Mouse (Mus musculus) NIH3T3 (cell line): ENCODE measurements around the gene Ssr4.
A peak's percentile ranks its signal among the peaks of the same experiment; 100 is the strongest.
"Not testable (repeated sequence)": the region's sequence is repeated elsewhere in the genome, so short reads cannot be mapped to it uniquely, and the experiment has no call there.

Experiments
- DNase-seq: peaks from one replicate; pipeline ENCODE4 v3.0.0-alpha.2; 2012; ENCODE audit warnings: low read depth

Ssr4 gene

GRCm38 (mm10) chrX:73786364-73787224, at the start of gene Ssr4, which contains the start of gene Idh3g:
TSS of gene Ssr4 (plus strand) at chrX:73787028.
TSS of gene Idh3g (minus strand) at chrX:73786897.
- DNase-seq: peak; percentile 96

DNA sequence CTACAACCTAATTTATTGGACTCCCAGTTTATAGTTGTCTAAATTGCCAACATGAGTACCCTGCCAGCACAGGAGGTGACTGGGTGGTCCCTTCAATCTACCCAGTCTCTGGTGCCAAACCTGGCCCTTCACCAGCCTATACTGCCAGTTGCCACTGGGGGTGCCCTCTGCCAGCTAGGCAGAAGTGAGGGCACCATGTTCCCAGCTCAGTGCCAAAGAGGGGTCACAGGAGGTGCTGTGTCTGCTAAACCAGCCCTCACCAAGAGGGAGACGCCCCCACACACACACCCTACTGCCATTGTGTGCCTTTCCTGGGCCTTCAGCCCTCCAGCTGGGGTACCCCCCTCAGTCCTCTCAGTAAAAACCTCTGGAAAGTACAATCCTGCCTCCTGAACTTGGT, 48.7 kb upstream of the Ssr4 start:
- no peak for DNase-seq

- no peak for DNase-seq
Measured at GRCm38 (mm10) chrX:73739151-73739550, 47.7 kb upstream of the Ssr4 start.

DNA sequence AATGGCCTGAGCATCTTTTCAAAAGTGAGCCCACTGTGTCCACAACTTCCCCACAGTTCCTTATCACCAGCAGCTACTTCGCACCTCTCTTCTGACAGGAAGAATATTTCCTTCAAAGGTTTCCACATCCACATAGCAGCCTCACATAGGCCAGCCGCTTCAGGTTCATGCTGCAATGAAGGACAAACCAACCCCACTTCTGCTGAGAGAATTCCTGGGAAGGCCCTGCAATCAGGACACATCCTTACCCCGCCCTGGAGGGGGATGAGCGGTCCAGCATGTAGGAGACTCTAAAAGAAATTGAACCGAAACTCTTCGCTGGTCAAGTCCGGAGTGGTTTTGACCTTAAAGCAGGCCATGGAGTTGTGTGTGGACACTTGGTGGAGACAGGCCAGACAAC, 47.0 kb upstream of the Ssr4 start:
- DNase-seq: not testable (repeated sequence)

- no peak for DNase-seq
Measured at GRCm38 (mm10) chrX:73744774-73745481, 41.9 kb upstream of the Ssr4 start.

DNA sequence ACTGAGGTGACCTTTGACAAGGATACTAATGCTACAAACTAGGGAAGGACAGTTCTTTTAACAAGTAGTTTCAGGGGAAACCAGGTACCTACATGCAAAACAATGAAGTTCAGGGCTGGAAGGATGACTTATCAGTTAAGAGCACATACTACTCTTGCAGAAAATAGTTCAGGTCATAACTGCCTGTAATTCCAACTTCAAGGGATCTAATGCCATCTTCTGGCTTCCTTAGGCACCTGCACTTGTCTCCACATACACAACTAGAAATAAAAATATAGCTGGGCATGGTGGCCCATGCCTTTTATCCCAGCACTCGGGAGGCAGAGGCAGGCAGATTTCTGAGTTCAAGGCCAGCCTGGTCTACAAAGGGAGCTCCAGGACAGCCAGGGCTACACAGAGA, 37.9 kb upstream of the Ssr4 start:
- DNase-seq: no peak

DNA sequence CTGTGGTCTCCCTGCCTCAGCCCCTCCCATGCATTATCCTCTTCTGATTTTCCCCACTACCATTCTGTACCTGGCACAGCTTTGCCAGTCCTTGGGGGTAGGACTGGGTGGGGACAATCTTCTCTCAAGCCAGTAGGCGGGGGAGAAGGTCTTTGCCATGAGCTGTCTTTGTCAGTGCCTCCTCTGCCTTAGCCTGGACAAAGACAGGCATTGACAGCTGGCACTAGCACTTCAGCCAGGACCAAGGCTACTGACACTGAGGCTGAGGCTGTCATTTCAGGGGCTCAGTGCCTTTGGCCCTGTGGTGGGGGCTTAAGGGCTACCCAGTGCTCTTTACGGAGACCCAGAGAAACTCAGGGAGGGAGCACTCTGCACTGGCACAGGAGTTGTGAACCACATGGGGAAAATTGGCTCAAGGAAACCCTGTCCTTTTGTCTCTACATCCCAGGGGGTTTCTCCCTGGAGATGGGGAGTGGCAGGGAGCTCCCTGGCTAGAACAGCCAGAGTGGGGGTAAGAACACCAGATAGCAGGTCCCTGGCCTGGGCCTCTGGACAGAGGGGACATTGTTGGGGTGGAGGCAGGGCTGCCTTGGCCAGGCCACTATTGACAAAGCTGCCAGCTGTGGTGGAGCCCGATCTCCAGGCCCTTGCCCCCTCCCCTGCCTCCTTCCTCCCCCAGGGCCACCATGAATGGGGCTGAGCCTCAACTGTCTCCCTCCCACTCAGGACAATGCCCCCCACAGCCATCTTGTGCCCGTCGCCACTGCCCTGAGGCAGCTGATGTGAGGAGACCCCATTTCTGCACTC, 30.3 kb upstream of the Ssr4 start, which contains the start of gene Plxnb3:
Plxnb3 (plus strand) TSS at position 757 of the 807 bp plus-strand sequence.
- no peak for DNase-seq

- no peak for DNase-seq
Measured at GRCm38 (mm10) chrX:73758611-73759290, 28.1 kb upstream of the Ssr4 start.

- no peak for DNase-seq
Measured at GRCm38 (mm10) chrX:73765311-73765710, 21.5 kb upstream of the Ssr4 start.

- no peak for DNase-seq
Measured at GRCm38 (mm10) chrX:73767267-73767666, 19.6 kb upstream of the Ssr4 start.

DNA sequence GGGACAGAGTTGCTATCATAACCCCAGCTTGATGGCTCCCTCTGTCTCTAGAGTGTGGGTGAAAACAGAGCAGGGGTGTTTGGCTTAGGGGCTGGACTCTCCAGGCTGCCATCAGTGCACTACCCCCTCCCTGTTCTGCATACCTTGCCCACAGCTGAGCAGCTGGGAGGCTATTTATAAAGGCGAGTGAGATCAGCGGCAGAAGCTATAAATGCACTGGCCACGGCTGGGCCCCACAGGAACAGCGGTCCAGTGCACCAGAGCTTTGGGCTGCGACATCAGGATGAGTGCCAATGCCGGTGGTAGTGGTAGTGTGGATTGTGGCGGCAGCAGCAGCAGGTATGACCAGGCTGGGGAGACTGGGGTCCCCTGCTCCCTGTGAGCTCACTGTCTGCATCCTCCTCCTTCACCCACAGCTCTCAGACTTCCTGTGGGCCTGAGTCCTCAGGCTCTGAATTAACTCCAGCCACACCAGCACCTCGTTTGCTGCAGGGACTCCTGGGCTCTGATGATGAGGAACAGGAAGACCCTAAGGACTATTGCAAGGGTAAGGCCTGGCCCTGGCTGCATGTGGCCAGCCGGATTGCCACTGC, 12.6 kb upstream of the Ssr4 start, which contains the start of gene Srpk3:
Srpk3 (plus strand) TSS at position 238 of the 593 bp plus-strand sequence.
- DNase-seq: no peak

GRCm38 (mm10) chrX:73774802-73775483, 11.9 kb upstream of the Ssr4 start:
- DNase-seq: no peak

GRCm38 (mm10) chrX:73782227-73782626, 4.6 kb upstream of the Ssr4 start:
- DNase-seq: no peak

GRCm38 (mm10) chrX:73785666-73786065, 1.2 kb upstream of the Ssr4 start:
- no peak for DNase-seq

DNA sequence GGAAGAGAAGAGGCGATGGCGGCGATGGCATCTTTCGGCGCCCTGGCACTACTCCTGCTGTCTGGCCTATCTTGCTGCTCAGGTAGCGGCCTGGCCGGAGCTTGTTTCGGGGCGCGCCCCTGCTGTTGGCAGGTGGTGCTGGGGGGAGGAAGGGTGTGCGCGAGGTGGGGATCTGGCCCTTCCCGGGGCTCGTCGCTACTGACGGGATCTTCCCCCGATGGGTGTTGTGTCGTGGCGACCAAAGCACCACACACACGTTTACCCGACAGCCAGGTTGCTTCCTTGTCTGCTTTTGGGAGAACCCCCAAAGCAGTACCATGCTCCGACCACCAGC, 364 bp downstream of the Ssr4 start:
- no peak for DNase-seq

GRCm38 (mm10) chrX:73788501-73788900, 1.7 kb downstream of the Ssr4 start:
- DNase-seq: no peak

- no peak for DNase-seq
Measured at GRCm38 (mm10) chrX:73793039-73793438, 6.2 kb downstream of the Ssr4 start.

DNA sequence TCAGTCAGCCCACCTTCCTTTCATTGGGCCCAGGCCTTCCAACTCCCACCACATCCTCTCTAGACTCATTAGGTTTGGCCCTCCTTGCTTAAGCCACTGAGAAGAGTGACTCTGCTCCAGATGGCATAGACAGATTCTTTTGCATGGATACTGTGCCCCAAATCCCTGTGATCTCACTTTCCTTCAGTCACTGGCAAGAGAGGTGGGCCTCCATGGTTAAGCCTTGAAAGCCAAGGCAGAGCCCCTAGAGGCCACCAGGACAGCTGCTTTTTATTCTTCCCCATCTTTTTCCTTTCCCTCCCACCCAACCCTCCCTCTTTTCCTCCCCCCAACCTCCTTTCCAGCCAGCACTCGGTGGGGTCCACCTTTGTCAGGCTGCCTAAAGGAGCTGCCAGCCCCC, 6.7 kb downstream of the Ssr4 start:
- DNase-seq: no peak

DNA sequence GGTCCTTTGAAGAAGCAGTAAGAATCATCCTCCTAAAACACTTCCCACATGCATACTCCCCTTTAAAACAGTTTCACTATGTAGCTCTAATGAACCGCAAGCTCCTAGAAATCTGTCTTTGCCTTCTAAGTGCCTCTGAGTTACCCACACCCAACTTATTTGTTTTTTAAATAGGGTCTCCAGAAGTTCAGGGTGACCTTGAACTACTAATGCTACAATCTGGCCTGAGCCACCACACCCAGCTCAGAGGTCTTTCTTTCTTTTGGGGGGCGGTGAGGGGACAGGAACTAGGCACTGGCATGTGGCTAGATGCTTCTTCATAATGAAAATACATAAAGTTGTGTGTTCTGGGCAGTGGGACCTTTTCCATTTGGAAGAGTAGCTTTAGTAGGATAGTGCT, 10.7 kb downstream of the Ssr4 start:
- DNase-seq: no peak

- DNase-seq: peak; percentile 79
Measured at GRCm38 (mm10) chrX:73798502-73798901, 11.7 kb downstream of the Ssr4 start.

DNA sequence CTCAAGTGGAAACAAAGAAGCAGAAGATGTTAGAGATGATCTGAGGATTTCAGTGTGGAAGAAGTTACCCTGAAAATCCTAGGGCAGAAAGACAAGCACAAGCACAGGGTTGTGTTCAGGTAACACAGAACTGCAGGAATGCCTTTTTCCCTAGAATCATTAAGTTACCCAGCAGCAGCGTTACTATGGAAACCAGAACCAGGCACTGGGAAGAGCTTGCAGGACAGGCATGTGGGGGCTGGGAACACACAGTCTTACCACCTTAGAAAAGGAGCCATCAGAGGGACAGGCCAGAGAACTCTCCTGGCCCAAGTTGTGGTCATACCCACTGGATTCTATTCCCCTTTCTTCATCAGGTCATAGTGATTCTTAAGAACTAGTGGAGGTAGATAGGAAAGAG, 19.0 kb downstream of the Ssr4 start:
- DNase-seq: no peak
